Mouse (Mus musculus) A20 (cell line): ENCODE data around the gene Atp2a1.

Experiments
- DNase-seq: peaks from one replicate; pipeline ENCODE4 v3.0.0-alpha.2; 2011; ENCODE audit warnings: low read depth, low spot score

The Atp2a1 gene

DNA sequence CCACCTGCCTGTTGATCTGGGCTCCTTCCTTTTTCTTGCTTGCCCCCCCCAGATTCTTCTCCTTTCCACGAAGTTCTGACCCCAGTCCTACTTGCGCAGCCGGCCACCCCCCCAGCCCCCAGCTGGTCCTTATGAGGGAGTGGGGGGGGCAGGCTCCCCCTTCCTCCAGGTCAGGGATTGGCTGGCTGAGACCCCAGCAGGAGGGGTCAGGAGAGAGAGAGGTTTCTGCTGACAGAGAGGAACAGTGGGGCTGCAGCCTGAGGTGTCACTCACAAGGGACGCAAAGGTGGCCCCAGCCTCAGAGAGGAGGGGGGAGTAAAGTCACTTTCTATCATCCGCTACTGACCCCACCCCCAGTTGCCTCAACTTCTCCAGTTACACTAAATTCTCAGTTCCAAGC lies at the start of gene Atp2a1:
Gene Atp2a1, minus strand, starts transcription at position 105 of the 400 bp plus-strand sequence.
- DNase-seq, result no peak

DNA sequence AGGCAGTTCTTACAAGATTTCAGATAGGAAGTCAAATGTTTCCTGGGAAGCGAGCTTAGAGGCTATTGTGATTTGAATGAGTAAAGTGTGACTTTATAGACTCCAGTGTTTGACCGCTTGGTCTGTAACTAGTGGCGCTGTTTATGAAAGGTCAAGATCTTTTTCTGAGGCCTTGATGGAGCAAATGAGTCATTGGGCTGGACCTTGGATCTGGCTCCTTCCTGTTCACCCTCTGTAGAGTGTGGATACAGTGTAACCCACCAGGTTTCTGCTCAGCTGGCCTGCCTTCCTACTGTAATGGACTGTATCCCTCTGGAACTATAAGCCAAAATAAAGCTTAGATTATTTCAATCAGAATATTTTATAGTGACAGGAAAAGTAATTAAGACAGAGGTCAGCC lies 48.4 kb upstream of the Atp2a1 start:
- DNase-seq, result no peak

DNA sequence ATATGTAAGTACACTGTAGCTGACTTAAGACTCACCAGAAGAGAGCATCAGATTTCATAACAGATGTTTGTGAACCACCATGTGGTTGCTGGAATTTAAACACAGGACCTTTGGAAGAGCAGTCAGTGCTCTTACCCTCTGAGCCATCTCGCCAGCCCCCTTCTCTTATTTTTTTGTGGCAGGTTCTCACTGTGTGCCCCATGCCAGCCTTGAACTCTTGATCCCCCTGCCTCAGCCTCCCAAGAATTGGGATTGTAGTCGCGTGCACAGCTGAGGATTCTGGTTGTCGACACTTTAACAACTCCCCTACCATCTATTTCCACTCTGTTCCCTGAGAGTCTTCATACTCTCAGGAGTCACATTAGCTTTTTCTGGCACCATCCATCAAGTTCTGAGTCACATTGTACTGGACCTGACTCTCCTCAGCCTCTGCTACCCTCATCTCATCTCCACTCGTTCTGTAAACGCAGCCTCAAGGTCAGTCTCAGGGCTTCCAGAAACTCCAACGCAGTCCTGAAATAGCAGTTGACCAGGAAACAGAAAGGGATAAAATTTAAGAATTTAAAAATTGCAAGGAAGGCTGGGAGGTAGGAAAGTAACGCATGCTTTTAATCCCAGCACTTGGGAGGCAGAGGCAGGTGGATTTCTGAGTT lies 44.3 kb upstream of the Atp2a1 start:
- no peak for DNase-seq

DNA sequence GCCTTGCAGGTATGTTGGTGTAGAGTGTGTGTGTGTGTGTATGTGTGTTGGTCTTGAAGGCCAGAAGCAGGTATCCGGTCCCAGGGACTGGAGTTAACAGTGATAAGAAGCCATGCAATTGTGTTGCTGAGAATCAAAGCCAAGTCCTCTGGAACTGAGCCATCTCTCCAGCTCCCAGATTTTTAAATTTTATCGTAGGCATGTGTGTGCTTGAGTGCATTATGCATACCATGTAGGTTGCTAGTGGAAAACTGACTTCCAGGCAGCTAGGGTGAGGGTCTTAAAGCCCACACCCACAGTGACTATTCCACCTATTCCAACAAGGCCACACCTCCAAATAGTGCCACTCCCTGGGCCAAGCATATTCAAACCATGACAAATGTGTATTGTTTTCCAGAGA lies 42.0 kb upstream of the Atp2a1 start:
- DNase-seq, result no peak

DNA sequence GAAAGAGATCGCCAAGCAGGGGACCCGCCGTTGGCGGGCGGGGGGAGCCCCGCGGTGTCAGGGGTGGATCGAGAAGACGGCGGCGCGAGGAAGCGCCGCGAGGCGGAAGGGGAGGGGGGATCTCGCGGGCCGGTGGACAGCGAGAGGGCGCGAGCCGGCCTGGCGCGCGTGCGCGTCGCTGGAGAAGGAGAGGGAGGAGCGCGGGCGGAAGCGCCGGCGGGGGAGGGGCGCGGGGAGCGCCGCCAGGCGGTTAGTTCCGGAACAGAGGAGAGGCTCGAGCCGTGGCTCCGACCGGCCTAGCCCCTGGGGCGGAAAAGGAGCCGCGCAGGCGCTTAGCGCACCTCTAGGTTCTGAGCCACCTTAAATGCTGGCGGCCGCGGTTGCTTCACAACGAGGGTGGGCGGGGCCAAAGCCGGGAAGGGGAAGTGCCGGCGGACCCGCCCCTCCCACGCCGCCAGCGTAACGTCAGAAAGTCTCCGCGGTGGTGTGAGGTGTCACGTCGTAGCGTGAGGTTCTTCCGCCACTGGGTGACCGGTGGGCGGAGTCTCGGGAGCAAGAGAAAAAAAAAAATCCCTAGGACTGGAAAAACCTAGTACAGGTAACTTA lies 40.5 kb upstream of the Atp2a1 start, which contains the start of gene Atxn2l:
Gene Atxn2l, minus strand, starts transcription at position 165 of the 606 bp plus-strand sequence.
- DNase-seq, result peak; percentile 100

DNA sequence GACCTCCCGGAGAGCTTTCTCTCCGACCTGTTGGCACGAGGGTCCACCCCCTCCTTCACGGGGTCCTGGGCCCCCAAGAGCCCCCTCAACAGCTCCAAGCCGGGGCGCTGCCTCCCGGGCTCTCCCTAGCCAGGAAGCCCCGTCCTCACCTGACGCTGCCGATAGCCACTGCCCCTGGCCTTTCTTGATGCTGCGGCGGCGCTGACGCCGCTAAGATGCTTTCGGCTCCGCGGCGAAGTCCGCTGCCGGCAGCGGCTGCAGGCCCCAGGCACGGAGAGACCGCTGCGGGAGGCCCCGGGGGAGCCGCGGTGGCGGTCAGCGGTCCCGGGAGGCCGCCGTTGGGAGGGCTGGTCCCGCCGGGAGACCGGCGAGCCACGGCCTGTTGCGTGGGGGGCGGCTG lies 39.8 kb upstream of the Atp2a1 start:
- no peak for DNase-seq

DNA sequence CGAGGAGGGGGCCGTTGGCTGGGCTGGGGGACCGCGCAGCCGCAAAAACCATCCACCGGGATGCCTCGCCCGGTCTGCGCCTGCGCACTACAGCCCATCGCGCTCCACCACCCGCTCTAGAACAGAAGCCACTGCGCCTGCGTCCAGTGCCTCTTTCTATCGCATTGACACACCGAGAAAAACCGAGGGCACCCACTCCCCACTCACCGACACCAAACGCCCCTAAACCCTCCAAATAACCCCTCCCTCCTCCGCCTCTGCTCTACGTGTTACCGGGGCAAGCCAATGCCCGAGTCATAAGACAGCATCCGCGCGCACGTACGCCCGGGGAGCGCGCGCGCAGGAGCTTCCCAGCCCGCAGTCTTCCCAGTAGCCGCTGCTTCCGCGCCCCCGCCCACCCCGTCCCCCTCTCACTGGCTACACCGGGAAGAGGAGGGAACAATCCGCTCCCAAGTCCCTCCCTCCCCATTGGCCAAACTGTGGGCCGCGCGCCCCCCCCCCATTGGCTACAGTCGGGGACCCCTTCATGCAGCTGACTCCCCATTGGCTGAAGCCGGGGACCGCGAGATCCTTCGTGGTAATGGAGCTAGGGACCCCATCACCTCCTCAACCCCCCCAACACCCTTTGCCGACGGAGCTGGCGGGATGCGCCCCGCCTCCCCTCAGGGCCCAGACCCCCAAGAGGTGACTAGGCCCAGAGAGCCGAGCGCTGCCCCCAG lies 39.3 kb upstream of the Atp2a1 start:
- DNase-seq, result peak; percentile 99

DNA sequence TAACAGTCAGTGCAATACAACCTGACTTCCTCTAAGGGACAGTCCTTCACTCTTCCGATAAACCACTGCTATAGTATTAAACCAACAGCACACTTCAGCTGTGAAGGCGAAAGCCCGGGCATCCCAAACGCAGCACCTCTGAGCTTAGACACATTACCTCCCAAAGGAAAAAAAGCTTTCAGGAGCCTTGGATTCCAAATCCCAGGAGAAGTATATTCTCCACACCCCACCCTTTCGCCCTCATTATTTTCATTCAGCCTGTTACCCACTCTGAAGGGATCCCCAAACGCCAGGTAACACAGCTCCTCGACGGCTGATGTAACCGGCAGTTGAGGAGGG lies 38.7 kb upstream of the Atp2a1 start:
- no peak for DNase-seq

DNA sequence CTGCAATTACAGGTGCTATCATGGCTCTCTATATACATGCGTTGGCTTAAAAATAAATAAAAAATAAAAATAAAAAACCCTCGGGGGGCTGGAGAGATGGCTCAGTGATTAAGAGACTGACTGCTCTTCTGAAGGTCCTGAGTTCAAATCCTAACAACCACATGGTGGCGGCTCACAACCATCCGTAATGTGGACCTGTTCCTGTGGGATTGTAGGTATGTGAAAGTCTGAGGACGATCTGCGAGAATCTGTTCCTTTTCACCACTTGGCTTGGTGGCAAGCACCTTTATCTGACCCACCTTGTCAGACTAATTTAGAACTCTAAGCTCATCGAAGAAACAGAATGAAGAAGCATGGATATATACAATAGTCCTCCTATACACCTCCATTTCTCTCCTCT lies 36.5 kb upstream of the Atp2a1 start:
- no peak for DNase-seq

DNA sequence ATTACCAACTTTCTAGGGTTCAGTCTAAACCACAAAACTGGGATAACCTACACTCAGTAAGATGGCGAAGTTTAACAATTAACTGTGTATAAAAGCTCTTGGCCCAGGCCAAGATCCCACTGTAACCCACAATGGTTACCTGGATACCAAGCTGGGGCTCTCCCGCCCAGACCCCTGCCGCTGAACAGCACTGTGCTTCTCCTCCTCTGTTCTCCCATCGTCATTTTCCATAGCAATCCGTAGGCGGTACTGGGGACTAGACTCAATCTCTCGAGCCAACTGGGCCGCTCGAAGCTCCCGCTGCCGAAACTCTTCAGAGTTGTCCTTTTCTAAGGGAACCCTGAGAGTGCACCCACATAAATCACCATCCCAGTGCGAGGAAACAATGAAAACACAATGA lies 35.1 kb upstream of the Atp2a1 start:
- no peak for DNase-seq

DNA sequence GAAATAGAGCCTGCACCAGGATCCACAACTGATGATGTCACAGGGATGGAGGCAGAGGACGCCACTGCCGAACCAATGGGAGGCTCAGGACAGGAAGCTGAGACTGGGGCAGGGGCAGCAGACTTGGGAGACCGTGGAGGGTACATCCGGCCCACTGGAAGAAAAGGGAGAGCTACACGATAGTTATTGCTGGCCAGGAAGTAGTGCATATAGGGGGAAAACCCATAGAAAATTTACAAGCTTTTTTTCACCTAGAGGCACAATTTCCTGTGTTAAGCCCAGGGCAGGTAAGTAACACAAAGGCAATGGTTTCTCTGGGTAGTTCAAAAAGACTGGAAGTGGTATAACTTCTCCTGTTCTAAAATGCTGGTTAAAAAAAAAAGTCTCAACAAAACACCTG lies 33.6 kb upstream of the Atp2a1 start:
- DNase-seq, result no peak

DNA sequence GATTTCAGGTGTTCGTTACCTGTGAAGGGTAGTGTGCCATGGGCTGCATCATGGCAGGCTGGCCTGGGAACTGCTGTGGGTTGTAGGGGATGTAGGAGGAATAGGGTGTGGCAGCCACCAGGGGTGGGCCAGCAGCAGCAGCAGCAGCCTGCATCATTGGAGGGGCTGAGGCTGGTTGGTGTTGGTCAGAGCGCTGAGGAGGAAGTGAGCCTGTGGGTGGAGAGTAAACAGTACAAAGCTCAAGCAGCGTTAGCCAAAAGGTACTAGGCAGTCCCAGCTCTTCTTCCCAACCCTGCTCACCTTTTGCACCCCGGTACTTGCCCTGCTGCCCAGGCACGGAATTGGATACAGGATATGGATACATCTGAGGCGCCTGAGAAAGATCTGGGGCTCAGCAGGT lies 31.2 kb upstream of the Atp2a1 start:
- DNase-seq, result no peak

DNA sequence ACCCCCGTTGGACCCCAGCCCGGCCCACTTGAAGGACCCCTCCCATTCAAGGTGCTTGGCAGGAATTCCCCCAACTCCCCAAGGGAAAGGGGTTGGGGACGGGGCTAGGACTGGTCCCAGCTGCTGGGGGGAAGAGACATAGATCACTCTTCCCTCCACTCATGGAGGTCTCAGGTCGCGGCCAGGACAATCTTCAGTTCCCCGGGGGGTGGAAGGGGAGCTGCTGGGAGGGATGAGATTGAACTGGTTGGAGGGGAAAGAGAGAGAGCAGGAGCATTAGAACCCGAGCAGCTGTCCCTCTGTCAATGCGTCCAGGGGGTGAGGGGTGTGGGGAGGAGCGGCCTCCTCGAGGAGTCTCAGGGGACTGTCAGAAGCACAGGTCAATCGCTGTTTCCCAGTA lies 29.1 kb upstream of the Atp2a1 start:
- no peak for DNase-seq

DNA sequence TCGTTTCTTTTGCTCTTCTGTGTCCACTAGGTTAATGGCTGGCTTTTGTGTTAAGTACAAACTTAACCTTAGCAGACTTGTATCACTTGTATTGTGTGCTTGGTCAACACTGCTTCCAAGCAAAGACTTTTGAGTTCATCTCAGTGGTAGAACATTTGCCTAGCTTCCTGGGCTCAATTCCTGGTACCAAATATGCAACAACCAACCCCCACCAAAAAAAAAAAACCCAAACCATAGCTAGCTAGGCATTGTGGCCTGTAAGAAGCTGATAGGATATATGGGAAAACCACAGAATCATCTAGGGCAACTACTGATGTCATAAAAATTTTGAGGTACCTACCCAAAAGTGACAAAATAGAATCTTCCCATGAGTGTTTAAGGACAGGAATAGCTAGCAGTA lies 28.1 kb upstream of the Atp2a1 start:
- DNase-seq, result no peak

DNA sequence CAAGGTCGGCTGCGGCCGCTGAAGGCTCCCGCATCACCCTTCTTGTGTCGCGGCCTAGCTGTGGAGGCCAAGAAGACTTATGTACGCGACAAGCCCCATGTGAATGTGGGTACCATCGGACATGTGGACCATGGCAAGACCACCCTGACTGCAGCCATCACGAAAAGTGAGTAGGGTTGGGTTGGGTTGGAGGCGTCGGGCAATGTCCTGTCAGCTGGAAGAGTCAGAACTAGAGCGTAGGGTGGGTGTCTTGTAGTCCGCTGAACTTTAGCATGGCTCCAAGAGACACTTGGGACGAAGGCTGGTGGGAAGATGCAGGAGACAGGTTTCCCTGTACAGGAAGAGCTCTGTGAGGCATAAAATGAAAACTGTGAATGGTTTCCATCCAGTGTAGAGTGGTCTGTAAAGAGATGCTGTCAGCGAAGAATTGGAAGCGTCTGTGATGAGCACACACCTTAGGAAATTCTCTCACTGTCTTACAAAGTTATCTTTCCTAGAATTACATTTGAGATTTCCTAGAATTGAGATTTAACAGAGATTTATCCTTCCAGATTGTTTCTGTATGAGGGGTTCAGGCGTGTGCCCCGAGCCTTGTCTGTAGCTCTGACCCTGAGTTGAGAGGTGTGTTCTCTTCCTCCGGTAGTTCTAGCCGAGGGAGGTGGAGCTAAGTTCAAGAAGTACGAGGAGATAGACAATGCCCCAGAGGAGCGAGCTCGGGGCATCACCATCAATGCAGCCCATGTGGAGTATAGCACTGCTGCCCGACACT lies 24.9 kb upstream of the Atp2a1 start:
- DNase-seq, result peak; percentile 32

DNA sequence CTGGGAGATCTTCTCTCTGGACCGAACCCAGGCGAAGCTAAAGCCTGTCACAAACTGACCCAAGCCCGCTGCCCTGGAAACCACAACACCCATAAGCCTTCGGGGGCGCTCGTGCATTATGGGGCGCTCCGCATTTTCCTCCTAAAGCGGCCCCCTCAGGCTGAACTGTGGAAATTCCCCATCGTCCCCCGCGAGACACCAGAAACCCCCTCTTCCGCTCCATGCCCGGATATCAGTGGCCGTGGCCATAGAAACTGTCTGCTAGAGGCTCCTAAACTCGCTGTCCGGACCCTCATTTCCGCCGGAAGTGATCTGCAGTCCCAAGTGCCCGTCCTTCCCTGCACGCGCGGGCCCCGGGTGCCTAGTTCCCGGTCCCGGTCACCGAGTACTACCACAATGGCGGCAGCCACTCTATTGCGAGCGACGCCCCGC lies 24.2 kb upstream of the Atp2a1 start, which contains the start of gene Tufm:
Gene Tufm, plus strand, starts transcription at position 310 of the 432 bp plus-strand sequence.
- DNase-seq, result peak; percentile 97

DNA sequence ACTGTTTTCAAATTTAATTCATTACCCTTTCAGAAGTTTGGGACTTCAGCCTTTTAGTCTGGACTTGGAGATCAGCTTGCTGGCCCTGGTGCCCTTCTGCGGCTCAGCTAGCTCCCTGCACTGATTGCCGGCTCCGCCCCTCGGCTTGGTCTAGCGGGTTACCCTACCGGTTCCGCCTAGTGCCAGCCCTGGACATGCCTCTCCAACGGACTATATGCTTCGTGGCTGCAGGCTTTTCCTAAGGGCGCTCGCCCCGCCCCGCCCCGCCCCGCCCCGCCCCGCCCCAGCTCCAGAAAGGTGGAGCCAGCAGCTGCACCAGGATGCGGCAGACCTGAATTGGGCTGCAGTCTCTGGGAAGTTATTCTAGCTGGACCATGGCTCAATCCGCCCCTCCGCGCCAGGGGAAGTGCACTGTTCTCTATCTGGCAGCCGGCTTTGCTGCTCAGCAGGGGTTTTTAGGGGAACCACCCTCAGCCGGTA lies 19.5 kb upstream of the Atp2a1 start:
- DNase-seq, result peak; percentile 93

DNA sequence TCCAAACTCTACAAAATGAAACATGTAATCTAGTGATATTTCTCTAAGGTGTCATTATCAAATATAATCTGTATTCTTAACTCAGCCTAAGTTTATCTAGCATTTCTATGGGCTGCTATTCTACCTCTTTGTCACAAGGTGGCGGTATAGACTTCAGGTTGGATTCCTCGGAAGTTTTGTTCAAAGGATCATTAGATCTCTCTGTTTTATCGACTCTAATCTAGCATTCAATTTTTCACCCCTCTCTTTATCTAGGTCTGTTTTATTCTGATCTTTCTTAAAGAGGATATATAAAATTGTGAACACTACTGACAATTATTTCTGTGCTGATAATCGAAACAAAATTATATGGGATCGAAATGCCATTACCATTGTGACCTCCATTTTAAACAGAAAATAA lies 18.8 kb upstream of the Atp2a1 start:
- DNase-seq, result peak; percentile 71

DNA sequence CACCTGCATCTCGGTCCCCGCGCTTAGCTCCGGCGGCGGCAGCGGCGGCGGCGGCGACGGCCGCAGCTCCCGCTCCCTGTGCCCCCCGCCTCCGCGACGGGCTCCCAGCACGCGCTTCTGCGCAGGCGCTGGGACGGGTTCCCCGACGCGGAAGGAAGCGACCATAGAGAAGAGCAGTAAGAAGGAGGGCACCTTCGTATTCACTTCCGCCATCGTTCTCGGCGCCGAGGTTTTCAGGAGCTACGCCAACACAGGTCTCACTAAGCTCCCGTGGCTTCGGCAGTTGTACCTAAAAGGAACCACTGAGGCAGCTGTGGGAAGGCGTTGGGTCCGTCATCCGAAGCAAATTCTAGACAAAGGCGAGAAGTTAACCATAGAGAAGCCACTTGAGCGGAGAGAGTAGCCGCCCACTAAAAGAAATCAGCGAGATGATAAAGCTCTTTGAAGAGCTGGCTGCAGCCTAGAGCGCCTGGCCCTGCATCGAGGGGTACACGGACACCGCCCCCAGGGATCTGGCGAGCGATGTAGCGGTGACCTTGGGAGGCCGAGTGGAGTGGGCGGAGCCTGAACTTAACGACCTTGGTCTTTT lies 12.2 kb upstream of the Atp2a1 start, which contains the start of gene Sh2b1:
Gene Sh2b1, minus strand, starts transcription at position 432 of the 589 bp plus-strand sequence.
- peak; percentile 96 for DNase-seq

DNA sequence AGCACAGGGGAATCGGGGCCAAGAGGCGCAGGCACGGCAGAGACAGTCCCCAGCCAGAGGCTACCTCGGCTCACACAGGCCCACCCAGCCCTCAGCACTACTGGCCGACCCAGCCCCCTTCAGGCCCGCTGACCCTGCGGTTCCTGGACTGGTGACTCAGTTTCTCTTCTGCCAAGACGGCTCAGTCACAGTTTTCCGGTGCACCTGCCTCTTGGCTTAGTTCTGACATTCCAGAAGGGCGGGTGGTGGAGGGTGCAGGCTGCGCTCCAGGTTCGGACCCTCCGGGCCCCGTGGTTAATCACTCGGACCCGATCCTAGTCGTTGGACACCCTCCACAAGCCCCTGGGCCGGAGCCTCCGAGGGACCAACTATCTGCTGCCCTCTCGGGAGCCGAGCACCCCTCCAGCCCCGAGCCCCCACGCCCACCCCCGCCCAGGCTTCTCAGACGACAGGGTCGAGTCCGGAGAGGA lies 11.6 kb upstream of the Atp2a1 start:
- peak; percentile 42 for DNase-seq

DNA sequence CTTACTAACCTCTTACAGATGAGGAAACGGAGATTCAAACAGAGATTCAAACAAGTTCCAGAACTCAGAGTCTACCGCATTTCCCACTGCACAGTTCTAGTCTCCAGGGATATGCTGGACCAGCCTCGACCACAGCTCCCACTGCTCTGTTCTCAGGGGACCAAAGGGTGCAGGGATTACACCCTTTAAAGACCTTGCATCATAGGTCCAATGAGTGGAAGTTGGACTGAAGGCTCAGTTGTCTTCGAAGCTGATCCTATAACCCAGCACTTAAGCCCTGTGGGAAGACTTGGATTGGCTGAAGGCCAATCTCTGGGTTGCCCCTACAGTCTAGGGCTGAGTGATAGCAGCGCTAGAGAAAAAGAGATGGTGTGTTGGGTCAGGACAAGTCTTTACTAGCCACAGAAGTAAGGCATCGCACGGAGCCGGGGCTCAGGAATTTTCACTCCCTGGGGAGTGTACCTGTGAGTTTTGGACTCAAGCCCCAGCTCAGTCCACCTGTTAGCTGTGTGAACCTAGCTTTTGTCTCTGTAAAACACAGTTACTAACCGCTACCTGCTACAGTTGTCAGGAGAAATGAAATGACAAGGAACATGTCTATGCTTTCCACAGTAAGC lies 10.7 kb upstream of the Atp2a1 start:
- no peak for DNase-seq
